ENCODE assay signal across 17 mouse cellular contexts in genomic region chr8:100206557-100207349, GRCm38 (mm10).
DNase-seq lines count a peak whose midpoint lies in the region; ATAC-seq lines count a peak whose summit lies in the region.
"Had no signal": no experiment of that assay in that cellular context is flagged by ENCODE, and none has a peak within 500 bp of the region (broad histone marks: within the 10 kb centered on the region; RNA-seq: fewer than 3 reads in every experiment).

No protein-coding gene starts in this region.

- H3K9ac ChIP-seq in midbrain, embryonic 14.5 days (replicated peaks; ENCODE audit: low read length) = no peak overlapping the region
- no peak overlapping the region for H3K9ac ChIP-seq in forebrain, embryonic 16.5 days (replicated peaks; ENCODE audit: low read depth, low read length)
- no peak overlapping the region for H3K9ac ChIP-seq in hindbrain, embryonic 16.5 days (ENCODE audit: low read depth, low read length)
- H3K9ac ChIP-seq: embryonic facial prominence, embryonic 12.5 days; liver, embryonic 13.5 days had no signal

- peak; percentile 73 to 82 for DNase-seq in cerebellum, postnatal 14 days
- no peak for DNase-seq in cerebellum, postnatal 36 days
- DNase-seq in midbrain, embryonic 14.5 days = peak; percentile 55
- no peak for DNase-seq in midbrain, embryonic 10.5 days (ENCODE audit: low spot score)
- DNase-seq in heart, adult 9 months (ENCODE audit: low spot score in 2 of 2) = no peak
- no peak for DNase-seq in adrenal gland, adult 8-10 months
- DNase-seq: adrenal gland, postnatal 36 days; heart, postnatal 10 days; layer of hippocampus, adult 9-11 months; liver, embryonic 13.5 days; lung, postnatal 10 days; right cerebral cortex, postnatal 25 days; thymus, adult 18-20 months had no signal

- H3K4me1 ChIP-seq in midbrain, embryonic 14.5 days (ENCODE audit: control insufficient read depth, insufficient read depth, low read length) = no peaks in the 10 kb centered on the region; the same call in 1 of the 2 replicates
- no peaks in the 10 kb centered on the region for H3K4me1 ChIP-seq in midbrain, embryonic 10.5 days
- peaks cover 4% of the 10 kb centered on the region for H3K4me1 ChIP-seq in forebrain, embryonic 16.5 days (replicated peaks; ENCODE audit: control insufficient read depth, insufficient read depth, low read length)
- H3K4me1 ChIP-seq in hindbrain, embryonic 16.5 days (ENCODE audit: control insufficient read depth, insufficient read depth, low read depth, low read length) = no peaks in the 10 kb centered on the region
- H3K4me1 ChIP-seq: embryonic facial prominence, embryonic 12.5 days; liver, embryonic 13.5 days had no signal

- H3K27ac ChIP-seq in midbrain, embryonic 14.5 days (replicated peaks; ENCODE audit: low read depth, low read length) = no peak overlapping the region
- no peak overlapping the region for H3K27ac ChIP-seq in midbrain, embryonic 10.5 days (replicated peaks)
- H3K27ac ChIP-seq in forebrain, embryonic 16.5 days (ENCODE audit: low read length) = peak overlapping the region; percentile 63
- no peak overlapping the region for H3K27ac ChIP-seq in hindbrain, embryonic 16.5 days (ENCODE audit: low read depth, low read length)
- H3K27ac ChIP-seq: embryonic facial prominence, embryonic 12.5 days; liver, embryonic 13.5 days had no signal

- H3K27me3 ChIP-seq in midbrain, embryonic 14.5 days (ENCODE audit: control insufficient read depth, insufficient read depth, low read length) = no peaks in the 10 kb centered on the region
- H3K27me3 ChIP-seq in midbrain, embryonic 10.5 days (ENCODE audit: low read depth, poor library complexity, severe bottlenecking) = no peaks in the 10 kb centered on the region
- no peaks in the 10 kb centered on the region for H3K27me3 ChIP-seq in forebrain, embryonic 16.5 days (replicated peaks; ENCODE audit: control insufficient read depth, insufficient read depth, low read length)
- H3K27me3 ChIP-seq in hindbrain, embryonic 16.5 days (replicated peaks; ENCODE audit: control insufficient read depth, insufficient read depth, low read length) = no peaks in the 10 kb centered on the region
- H3K27me3 ChIP-seq: CH12.LX; embryonic facial prominence, embryonic 12.5 days; liver, embryonic 13.5 days had no signal

- H3K4me3 ChIP-seq in midbrain, embryonic 14.5 days (replicated peaks; ENCODE audit: low read depth, low read length) = no peak overlapping the region
- no peak overlapping the region for H3K4me3 ChIP-seq in midbrain, embryonic 10.5 days
- H3K4me3 ChIP-seq in forebrain, embryonic 16.5 days (replicated peaks; ENCODE audit: low read length) = no peak overlapping the region
- no peak overlapping the region for H3K4me3 ChIP-seq in hindbrain, embryonic 16.5 days (ENCODE audit: low read length)
- H3K4me3 ChIP-seq: embryonic facial prominence, embryonic 12.5 days; liver, embryonic 13.5 days had no signal

- WGBS in midbrain, embryonic 14.5 days = 37% methylated on average over 2 of the region's 2 CpGs
- WGBS in midbrain, embryonic 10.5 days = 79% methylated on average over 2 of the region's 2 CpGs
- WGBS in forebrain, embryonic 16.5 days = 10% methylated on average over 2 of the region's 2 CpGs
- WGBS in hindbrain, embryonic 16.5 days = 25% methylated on average over 2 of the region's 2 CpGs

- ATAC-seq in midbrain, embryonic 14.5 days (ENCODE audit: low FRiP score, low TSS enrichment) = peak; percentile 74
- ATAC-seq in forebrain, embryonic 16.5 days = peak; percentile 95
- ATAC-seq in hindbrain, embryonic 16.5 days = peak; percentile 86

- no peaks in the 10 kb centered on the region for H3K36me3 ChIP-seq in midbrain, embryonic 14.5 days (ENCODE audit: control insufficient read depth, insufficient read depth, low read length)
- H3K36me3 ChIP-seq in midbrain, embryonic 10.5 days = no peaks in the 10 kb centered on the region
- H3K36me3 ChIP-seq in forebrain, embryonic 16.5 days (ENCODE audit: control insufficient read depth, insufficient read depth) = no peaks in the 10 kb centered on the region
- no peaks in the 10 kb centered on the region for H3K36me3 ChIP-seq in hindbrain, embryonic 16.5 days (ENCODE audit: control insufficient read depth, insufficient read depth, low read length)
- H3K36me3 ChIP-seq: embryonic facial prominence, embryonic 12.5 days; liver, embryonic 13.5 days had no signal

- H3K9me3 ChIP-seq in midbrain, embryonic 14.5 days (ENCODE audit: control insufficient read depth, low read length) = no peaks in the 10 kb centered on the region
- H3K9me3 ChIP-seq in midbrain, embryonic 10.5 days (replicated peaks) = no peaks in the 10 kb centered on the region
- H3K9me3 ChIP-seq in forebrain, embryonic 16.5 days (ENCODE audit: control insufficient read depth, low read length) = no peaks in the 10 kb centered on the region
- H3K9me3 ChIP-seq in hindbrain, embryonic 16.5 days (ENCODE audit: control insufficient read depth, low read length) = no peaks in the 10 kb centered on the region
- H3K9me3 ChIP-seq: embryonic facial prominence, embryonic 12.5 days had no signal

- H3K4me2 ChIP-seq in midbrain, embryonic 14.5 days (ENCODE audit: low read length) = no peak overlapping the region
- H3K4me2 ChIP-seq in forebrain, embryonic 16.5 days (ENCODE audit: low read length) = no peak overlapping the region
- no peak overlapping the region for H3K4me2 ChIP-seq in hindbrain, embryonic 16.5 days (ENCODE audit: low read length)
- H3K4me2 ChIP-seq: embryonic facial prominence, embryonic 12.5 days; liver, embryonic 13.5 days had no signal

Comparison
In these comparisons a context has a peak if more than half of its experiments do, and no peak if none do; other contexts are left out.
1. DNase-seq: peak in cerebellum, postnatal 14 days (2 of 2) and midbrain, embryonic 14.5 days (single experiment); none in cerebellum, postnatal 36 days (0 of 2), midbrain, embryonic 10.5 days (single experiment), heart, adult 9 months (0 of 2) and adrenal gland, adult 8-10 months (single experiment).
2. Peak in every context shown above with its lines, with median percentiles within 50 percentile points of each other: ATAC-seq.